ENCODE assay signal across 21 mouse cellular contexts in genomic region chr9:119419852-119420438, GRCm38 (mm10). TPM values are rescaled to one million over a fixed set of nuclear protein-coding genes. Genes with fewer than 3 reads are reported as not detected.
DNase-seq lines count a peak whose midpoint lies in the region; ATAC-seq lines count a peak whose summit lies in the region.
"Had no signal": no experiment of that assay in that cellular context is flagged by ENCODE, and none has a peak within 500 bp of the region (broad histone marks: within the 10 kb centered on the region; RNA-seq: fewer than 3 reads in every experiment).

No protein-coding gene starts in this region.

- no peak overlapping the region for H3K4me2 ChIP-seq in forebrain, embryonic 12.5 days
- H3K4me2 ChIP-seq in forebrain, embryonic 11.5 days (ENCODE audit: low read depth, low read length, severe bottlenecking) = no peak overlapping the region
- H3K4me2 ChIP-seq in hindbrain, embryonic 16.5 days (ENCODE audit: low read length) = no peak overlapping the region
- H3K4me2 ChIP-seq: embryonic facial prominence, embryonic 15.5 days; limb, embryonic 13.5 days; neural tube, embryonic 12.5 days had no signal

- H3K27ac ChIP-seq in forebrain, embryonic 12.5 days = 0 out of 2 replicates have a peak overlapping the region, but pooled peaks have one; percentile 19
- H3K27ac ChIP-seq in forebrain, embryonic 11.5 days (ENCODE audit: low read depth, low read length) = no peak overlapping the region
- H3K27ac ChIP-seq in hindbrain, embryonic 16.5 days (ENCODE audit: low read depth, low read length) = no peak overlapping the region
- H3K27ac ChIP-seq in hindbrain, embryonic 10.5 days = no peak overlapping the region
- H3K27ac ChIP-seq: embryonic facial prominence, embryonic 15.5 days; forebrain, embryonic 10.5 days; limb, embryonic 13.5 days; liver, embryonic 14.5 days; neural tube, embryonic 12.5 days had no signal

- H3K4me3 ChIP-seq in forebrain, embryonic 12.5 days (replicated peaks) = no peak overlapping the region
- no peak overlapping the region for H3K4me3 ChIP-seq in forebrain, embryonic 11.5 days (ENCODE audit: low read depth, low read length)
- H3K4me3 ChIP-seq in hindbrain, embryonic 16.5 days (ENCODE audit: low read length) = no peak overlapping the region
- H3K4me3 ChIP-seq in hindbrain, embryonic 10.5 days = no peak overlapping the region
- H3K4me3 ChIP-seq: embryonic facial prominence, embryonic 15.5 days; forebrain, embryonic 10.5 days; limb, embryonic 13.5 days; neural tube, embryonic 12.5 days had no signal

- H3K9ac ChIP-seq in forebrain, embryonic 12.5 days = peak overlapping the region; percentile 25; the same call in 1 of the 2 replicates
- no peak overlapping the region for H3K9ac ChIP-seq in forebrain, embryonic 11.5 days (ENCODE audit: low read length)
- H3K9ac ChIP-seq in hindbrain, embryonic 16.5 days (ENCODE audit: low read depth, low read length) = no peak overlapping the region
- H3K9ac ChIP-seq: embryonic facial prominence, embryonic 15.5 days; limb, embryonic 13.5 days; liver, embryonic 14.5 days; neural tube, embryonic 12.5 days had no signal

- ATAC-seq in forebrain, embryonic 12.5 days (ENCODE audit: low FRiP score) = no peak
- ATAC-seq in forebrain, embryonic 11.5 days (replicated peaks; ENCODE audit: low FRiP score) = no peak
- ATAC-seq in hindbrain, embryonic 16.5 days = peak; percentile 23; the same call in 1 of the 2 replicates
- ATAC-seq: lung, postnatal 0 days had no signal

- 0 out of 2 replicates have a peak, but pooled peaks cover 5% of the 10 kb centered on the region for H3K36me3 ChIP-seq in forebrain, embryonic 12.5 days (replicated peaks)
- H3K36me3 ChIP-seq in forebrain, embryonic 11.5 days (ENCODE audit: control insufficient read depth, insufficient read depth, low read length) = no peaks in the 10 kb centered on the region; the same call in 1 of the 2 replicates
- H3K36me3 ChIP-seq in hindbrain, embryonic 16.5 days (ENCODE audit: control insufficient read depth, insufficient read depth, low read length) = no peaks in the 10 kb centered on the region
- peaks cover 37% of the 10 kb centered on the region for H3K36me3 ChIP-seq in hindbrain, embryonic 10.5 days
- H3K36me3 ChIP-seq: embryonic facial prominence, embryonic 15.5 days; limb, embryonic 13.5 days; neural tube, embryonic 12.5 days had no signal

- H3K9me3 ChIP-seq in forebrain, embryonic 12.5 days = no peaks in the 10 kb centered on the region
- H3K9me3 ChIP-seq in forebrain, embryonic 11.5 days (ENCODE audit: control insufficient read depth, low read length) = no peaks in the 10 kb centered on the region
- H3K9me3 ChIP-seq in hindbrain, embryonic 16.5 days (ENCODE audit: control insufficient read depth, low read length) = no peaks in the 10 kb centered on the region
- H3K9me3 ChIP-seq in hindbrain, embryonic 10.5 days = no peaks in the 10 kb centered on the region
- H3K9me3 ChIP-seq: embryonic facial prominence, embryonic 15.5 days; forebrain, embryonic 10.5 days; limb, embryonic 13.5 days; neural tube, embryonic 12.5 days had no signal

- no peaks in the 10 kb centered on the region for H3K27me3 ChIP-seq in forebrain, embryonic 12.5 days
- no peaks in the 10 kb centered on the region for H3K27me3 ChIP-seq in forebrain, embryonic 11.5 days (ENCODE audit: control insufficient read depth, insufficient read depth, low read length)
- no peaks in the 10 kb centered on the region for H3K27me3 ChIP-seq in hindbrain, embryonic 16.5 days (replicated peaks; ENCODE audit: control insufficient read depth, insufficient read depth, low read length)
- no peaks in the 10 kb centered on the region for H3K27me3 ChIP-seq in hindbrain, embryonic 10.5 days (ENCODE audit: insufficient read depth, poor library complexity, severe bottlenecking)
- H3K27me3 ChIP-seq: embryonic facial prominence, embryonic 15.5 days; limb, embryonic 13.5 days; neural tube, embryonic 12.5 days had no signal

- DNase-seq in forebrain, embryonic 11.5 days (ENCODE audit: low spot score) = no peak
- DNase-seq in hindbrain, embryonic 10.5 days (ENCODE audit: low spot score) = no peak
- peak; percentile 53 for DNase-seq in cerebellum, adult 11 months
- peak; percentile 80 to 82 for DNase-seq in cerebellum, postnatal 14 days
- DNase-seq in natural killer cell, adult 2 months (ENCODE audit: low spot score in 2 of 2) = no peak
- no peak for DNase-seq in adrenal gland, adult 8-10 months
- DNase-seq: adrenal gland, postnatal 14 days; gastrocnemius, postnatal 25 days; kidney, adult 18-20 months; kidney, postnatal 14 days; thymus, postnatal 25 days had no signal

- 84% methylated on average over 12 of the region's 12 CpGs for WGBS in forebrain, embryonic 12.5 days
- 87% methylated on average over 12 of the region's 12 CpGs for WGBS in forebrain, embryonic 11.5 days
- whole genome bisulfite sequencing in hindbrain, embryonic 16.5 days = 75% methylated on average over 12 of the region's 12 CpGs
- 85% methylated on average over 12 of the region's 12 CpGs for WGBS in hindbrain, embryonic 10.5 days

- peaks cover 34% of the 10 kb centered on the region for H3K4me1 ChIP-seq in forebrain, embryonic 12.5 days
- H3K4me1 ChIP-seq in forebrain, embryonic 11.5 days (replicated peaks; ENCODE audit: control insufficient read depth, insufficient read depth, low read length) = peaks cover 6% of the 10 kb centered on the region; the same call in 1 of the 2 replicates
- peaks cover 14% of the 10 kb centered on the region for H3K4me1 ChIP-seq in hindbrain, embryonic 16.5 days (ENCODE audit: control insufficient read depth, insufficient read depth, low read depth, low read length)
- H3K4me1 ChIP-seq in hindbrain, embryonic 10.5 days (replicated peaks) = peaks cover 30% of the 10 kb centered on the region

RNA-seq across cellular contexts. Expression of gene Acvr2b, which starts 18.0 kb away (rescaled TPM):
- 86.0 and 104 TPM in 2 replicates for polyA plus RNA-seq in forebrain, embryonic 12.5 days (2016; fragmentation: Nextera tagmentation; extraction: Ambion mirVana)
- 106 and 133 TPM in 2 replicates for polyA plus RNA-seq in forebrain, embryonic 11.5 days (2014; fragmentation: Nextera tagmentation; extraction: Ambion mirVana)
- 17.3 and 28.2 TPM in 2 replicates for polyA plus RNA-seq in hindbrain, embryonic 16.5 days (2015; fragmentation: Nextera tagmentation; extraction: Ambion mirVana)
- 74.3 and 80.3 TPM in 2 replicates for polyA plus RNA-seq in hindbrain, embryonic 10.5 days (2016; fragmentation: Nextera tagmentation; extraction: Ambion mirVana)
- 10 to 100 TPM in 2 of 4 experiments, 1 to 10 TPM in 2; 5.7 to 12.7 (median 10.7) TPM for total RNA-seq in adrenal gland, adult 8-10 months (2022)

RNA-seq across cellular contexts. Expression of gene Exog, which starts 24.8 kb away (rescaled TPM):
- 45.8 and 47.3 TPM in 2 replicates for polyA plus RNA-seq in forebrain, embryonic 12.5 days (2016; fragmentation: Nextera tagmentation; extraction: Ambion mirVana)
- 44.0 and 47.0 TPM in 2 replicates for polyA plus RNA-seq in forebrain, embryonic 11.5 days (2014; fragmentation: Nextera tagmentation; extraction: Ambion mirVana)
- polyA plus RNA-seq in hindbrain, embryonic 16.5 days (2015; fragmentation: Nextera tagmentation; extraction: Ambion mirVana) = 48.7 and 49.4 TPM in 2 replicates
- polyA plus RNA-seq in hindbrain, embryonic 10.5 days (2016; fragmentation: Nextera tagmentation; extraction: Ambion mirVana) = 37.2 and 39.4 TPM in 2 replicates
- total RNA-seq in adrenal gland, adult 8-10 months (2022) = 1 to 10 TPM; 4.6 to 5.9 (median 4.9) TPM

RNA-seq across cellular contexts. Expression of gene Slc22a14, which starts 54.6 kb away (rescaled TPM):
- not detected in 2 replicates for polyA plus RNA-seq in forebrain, embryonic 12.5 days (2016; fragmentation: Nextera tagmentation; extraction: Ambion mirVana)
- not detected in 2 replicates for polyA plus RNA-seq in forebrain, embryonic 11.5 days (2014; fragmentation: Nextera tagmentation; extraction: Ambion mirVana)
- polyA plus RNA-seq in hindbrain, embryonic 16.5 days (2015; fragmentation: Nextera tagmentation; extraction: Ambion mirVana) = 0.08 TPM in 1 of 2 replicates, not detected in the other
- polyA plus RNA-seq in hindbrain, embryonic 10.5 days (2016; fragmentation: Nextera tagmentation; extraction: Ambion mirVana) = 0.10 TPM in 1 of 2 replicates, not detected in the other
- total RNA-seq in adrenal gland, adult 8-10 months (2022) = not detected
- total RNA-seq: adrenal gland, postnatal 14 days; gastrocnemius, postnatal 25 days; megakaryocyte, adult 5-6 weeks had no signal
- polyA plus RNA-seq: forebrain, embryonic 10.5 days; frontal cortex, adult 2 months; liver, embryonic 14.5 days; lung, postnatal 0 days; neural tube, embryonic 12.5 days had no signal

Comparison
In these comparisons a context has a peak if more than half of its experiments do, and no peak if none do; other contexts are left out.
1. DNase-seq: peak in cerebellum, adult 11 months (single experiment) and cerebellum, postnatal 14 days (2 of 2); none in forebrain, embryonic 11.5 days (single experiment), hindbrain, embryonic 10.5 days (single experiment), natural killer cell, adult 2 months (0 of 2) and adrenal gland, adult 8-10 months (single experiment).